Mouse (Mus musculus): ENCODE results near the gene Map4k4. TPM values are rescaled to one million over a fixed set of nuclear protein-coding genes. Genes with fewer than 3 reads are reported as not detected.

Gene Map4k4
- polyA plus RNA-seq, 1 experiment, result 54.5 TPM

- Histone ChIP-seq H3K4me3 (ENCODE audit: insufficient read depth, low read length) (no peak overlapping the region), H3K27ac (ENCODE audit: insufficient read depth, low read depth, low read length) (no peak overlapping the region), H3K4me1 (ENCODE audit: control insufficient read depth, insufficient read depth, low read length) (peaks cover 4% of the 10 kb centered on the region; the same call in 1 of the 2 replicates)
- no peak for TF ChIP-seq POLR2A (IDR thresholded peaks at IDR 0.05; ENCODE audit: borderline replicate concordance, low read depth, low read length)
- TF ChIP-seq CTCF (IDR thresholded peaks at IDR 0.05; ENCODE audit: low read depth, low read length), result no peak
These were observed 31.6 kb downstream of the Map4k4 start for GRCm38 (mm10) chr1:39932216-39932739.

DNA sequence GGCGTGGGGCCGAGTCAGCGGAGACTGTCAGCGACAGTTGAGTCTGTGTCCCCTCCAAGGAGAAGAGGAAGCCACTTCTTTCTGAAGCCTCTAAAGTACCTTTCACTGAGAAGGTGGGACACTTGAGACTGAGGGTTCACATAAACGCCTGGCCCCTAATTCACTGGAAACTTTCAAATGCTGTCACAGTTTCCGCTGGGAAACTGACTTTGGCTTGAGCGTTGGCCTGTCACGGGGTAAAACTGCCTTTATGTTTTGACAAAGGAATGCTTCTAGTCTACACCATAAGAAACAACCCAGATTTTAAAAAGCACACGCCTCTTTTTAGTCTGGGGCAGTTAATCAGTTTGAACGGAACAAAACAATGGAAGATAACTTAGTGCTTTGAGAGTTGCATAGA lies 32.2 kb downstream of the Map4k4 start:
- TF ChIP-seq POLR2A (IDR thresholded peaks at IDR 0.05; ENCODE audit: borderline replicate concordance, low read depth, low read length), result no peak
- Histone ChIP-seq H3K27ac (ENCODE audit: insufficient read depth, low read depth, low read length) (no peak overlapping the region), H3K4me1 (ENCODE audit: control insufficient read depth, insufficient read depth, low read length) (peaks cover 4% of the 10 kb centered on the region; the same call in 1 of the 2 replicates), H3K4me3 (ENCODE audit: insufficient read depth, low read length) (no peak overlapping the region)

DNA sequence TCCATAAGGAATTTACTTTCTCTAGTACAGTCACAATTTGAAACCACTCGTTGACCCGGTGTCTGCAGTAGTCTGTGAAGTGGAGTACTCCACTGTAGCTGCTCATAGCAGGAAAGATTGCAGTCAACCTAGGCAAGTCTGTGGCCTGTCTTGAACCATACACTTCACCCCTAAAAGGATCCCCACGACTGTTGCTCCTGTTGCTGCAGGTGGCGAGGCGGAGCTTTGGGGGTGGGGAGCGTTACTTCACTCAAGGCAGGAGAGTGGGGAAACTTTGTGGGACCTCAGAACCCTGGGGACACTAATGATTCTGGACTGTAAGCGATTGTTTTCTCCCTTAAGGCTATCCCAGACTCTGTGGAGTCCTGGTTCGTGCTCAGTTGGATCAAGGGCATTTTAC lies 34.2 kb downstream of the Map4k4 start:
- TF ChIP-seq CTCF (IDR thresholded peaks at IDR 0.05; ENCODE audit: low read depth, low read length) (no peak), POLR2A (IDR thresholded peaks at IDR 0.05; ENCODE audit: borderline replicate concordance, low read depth, low read length) (no peak)
- no peak overlapping the region for H3K4me3 ChIP-seq (ENCODE audit: insufficient read depth, low read length)
- peaks cover 4% of the 10 kb centered on the region; the same call in 1 of the 2 replicates for H3K4me1 ChIP-seq (ENCODE audit: control insufficient read depth, insufficient read depth, low read length)
- no peak overlapping the region for H3K27ac ChIP-seq (ENCODE audit: insufficient read depth, low read depth, low read length)

DNA sequence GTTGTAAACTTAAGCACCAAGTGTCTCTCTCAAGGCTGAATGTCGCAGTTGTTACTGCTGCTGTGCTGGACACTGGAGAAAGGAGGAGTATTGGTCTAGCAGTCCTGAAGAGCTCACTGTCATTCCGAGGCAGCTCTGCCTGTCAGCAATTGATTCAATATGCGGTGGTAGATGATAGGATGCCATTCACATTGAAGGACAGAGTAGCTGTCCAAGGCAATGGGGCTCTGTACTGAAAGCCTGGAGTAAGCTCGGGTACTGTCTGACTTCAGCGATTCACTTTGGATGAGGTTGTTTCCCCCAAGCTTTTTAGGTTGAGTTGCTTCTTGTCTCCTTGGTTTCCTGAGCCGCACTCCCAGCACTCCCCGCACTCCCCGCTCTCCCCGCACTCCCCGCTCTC lies 34.9 kb downstream of the Map4k4 start:
- peak overlapping the region; percentile 37 for H3K4me3 ChIP-seq (ENCODE audit: insufficient read depth, low read length)
- TF ChIP-seq CTCF (IDR thresholded peaks at IDR 0.05; ENCODE audit: low read depth, low read length), result no peak
- no peak for TF ChIP-seq POLR2A (IDR thresholded peaks at IDR 0.05; ENCODE audit: borderline replicate concordance, low read depth, low read length)
- H3K27ac ChIP-seq (ENCODE audit: insufficient read depth, low read depth, low read length), result no peak overlapping the region
- peaks cover 10% of the 10 kb centered on the region for H3K4me1 ChIP-seq (ENCODE audit: control insufficient read depth, insufficient read depth, low read length)

DNA sequence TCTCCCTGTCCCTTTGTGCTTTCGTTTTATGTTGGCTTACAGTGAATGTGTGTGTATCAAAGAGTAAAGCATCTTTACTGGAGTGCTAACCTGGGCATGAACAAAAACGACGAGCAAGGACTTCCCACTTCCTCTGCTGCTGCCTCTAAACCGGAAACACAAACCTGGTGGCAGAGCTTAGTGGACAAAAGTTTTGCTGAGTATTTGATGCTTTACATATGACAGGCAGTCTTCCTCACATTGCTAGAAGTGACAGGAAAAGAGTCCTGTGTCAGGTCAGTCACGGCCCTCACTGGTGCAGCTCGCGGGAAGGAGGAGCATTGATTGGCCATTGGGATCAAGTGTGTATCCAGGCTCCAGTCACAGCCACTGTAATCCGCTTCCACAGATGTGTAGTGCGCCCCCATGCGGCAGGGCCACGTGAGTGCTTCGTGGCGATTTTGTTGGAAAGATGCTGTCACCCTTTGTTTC lies 35.7 kb downstream of the Map4k4 start:
- H3K4me3 ChIP-seq (ENCODE audit: insufficient read depth, low read length), result peak overlapping the region; percentile 63
- H3K27ac ChIP-seq (ENCODE audit: insufficient read depth, low read depth, low read length), result no peak overlapping the region
- peaks cover 14% of the 10 kb centered on the region for H3K4me1 ChIP-seq (ENCODE audit: control insufficient read depth, insufficient read depth, low read length)
- no peak for TF ChIP-seq POLR2A (IDR thresholded peaks at IDR 0.05; ENCODE audit: borderline replicate concordance, low read depth, low read length)
- TF ChIP-seq CTCF (IDR thresholded peaks at IDR 0.05; ENCODE audit: low read depth, low read length), result peak; percentile 77

DNA sequence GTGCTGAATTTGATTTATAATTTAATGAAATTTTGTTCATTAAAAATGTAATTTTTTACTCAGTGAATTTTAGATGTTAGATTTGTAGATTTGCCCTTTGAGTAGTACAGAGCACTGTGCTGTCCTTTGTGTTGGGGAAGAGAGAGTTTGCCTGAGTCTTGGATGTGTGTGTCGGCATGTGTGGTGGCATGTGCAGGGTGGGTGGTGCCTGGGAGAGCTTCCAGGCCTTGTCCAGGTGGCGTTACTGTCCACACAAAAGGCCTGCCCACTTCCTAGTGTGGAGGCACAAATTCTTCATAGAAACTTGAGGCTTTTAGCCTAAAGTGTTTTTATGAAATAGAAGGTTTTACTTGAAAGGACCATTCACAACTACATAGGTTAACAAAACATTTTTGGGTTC lies 36.2 kb downstream of the Map4k4 start:
- no peak for TF ChIP-seq POLR2A (IDR thresholded peaks at IDR 0.05; ENCODE audit: borderline replicate concordance, low read depth, low read length)
- no peak; the same call in 1 of the 2 replicates for TF ChIP-seq CTCF (IDR thresholded peaks at IDR 0.05; ENCODE audit: low read depth, low read length)
- Histone ChIP-seq H3K4me1 (ENCODE audit: control insufficient read depth, insufficient read depth, low read length) (peaks cover 16% of the 10 kb centered on the region), H3K4me3 (ENCODE audit: insufficient read depth, low read length) (peak overlapping the region; percentile 63; the same call in 1 of the 2 replicates), H3K27ac (ENCODE audit: insufficient read depth, low read depth, low read length) (no peak overlapping the region)

DNA sequence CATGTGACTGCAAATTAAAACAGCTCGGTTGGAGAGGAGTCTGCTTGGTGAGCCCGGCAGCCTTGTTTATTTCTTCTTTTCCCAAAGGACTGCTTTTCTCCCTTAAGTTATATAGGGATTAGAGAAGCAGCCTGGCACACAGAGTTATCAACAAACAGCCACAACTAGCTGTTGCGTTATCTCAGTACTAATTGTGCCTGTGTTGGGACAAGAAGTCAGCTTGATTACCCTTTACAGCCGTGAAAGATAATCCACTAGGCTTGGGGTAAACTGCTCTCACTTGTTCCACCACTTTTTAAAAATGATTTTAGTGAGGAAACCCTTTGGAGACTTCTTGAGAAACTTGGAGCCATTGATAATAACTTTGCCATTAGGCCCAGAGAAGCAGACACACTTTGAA lies 36.9 kb downstream of the Map4k4 start:
- TF ChIP-seq CTCF (IDR thresholded peaks at IDR 0.05; ENCODE audit: low read depth, low read length) (no peak), POLR2A (IDR thresholded peaks at IDR 0.05; ENCODE audit: borderline replicate concordance, low read depth, low read length) (no peak)
- Histone ChIP-seq H3K4me1 (ENCODE audit: control insufficient read depth, insufficient read depth, low read length) (peaks cover 17% of the 10 kb centered on the region), H3K4me3 (ENCODE audit: insufficient read depth, low read length) (no peak overlapping the region), H3K27ac (ENCODE audit: insufficient read depth, low read depth, low read length) (no peak overlapping the region)

DNA sequence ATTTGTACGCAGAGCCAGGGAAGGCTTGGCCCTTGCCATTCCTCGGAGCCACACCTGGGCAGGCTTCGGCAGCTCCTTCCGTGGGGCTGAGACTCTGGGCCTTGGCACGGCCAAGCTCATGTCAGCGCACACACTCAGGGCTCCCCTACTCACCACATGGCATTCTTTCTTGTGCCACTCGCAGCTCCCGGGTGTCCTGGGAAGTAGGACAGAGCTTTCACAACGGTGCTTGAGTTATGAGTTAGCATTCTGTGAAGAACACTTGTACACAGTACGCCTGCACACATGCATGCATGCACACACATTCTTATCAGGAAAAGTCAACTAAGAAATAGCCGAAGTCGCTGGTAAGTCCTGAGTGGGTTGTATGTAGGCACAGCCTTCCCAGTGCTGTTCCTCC lies 38.7 kb downstream of the Map4k4 start:
- peaks cover 27% of the 10 kb centered on the region for H3K4me1 ChIP-seq (ENCODE audit: control insufficient read depth, insufficient read depth, low read length)
- TF ChIP-seq POLR2A (IDR thresholded peaks at IDR 0.05; ENCODE audit: borderline replicate concordance, low read depth, low read length) (no peak), CTCF (IDR thresholded peaks at IDR 0.05; ENCODE audit: low read depth, low read length) (no peak)
- H3K4me3 ChIP-seq (ENCODE audit: insufficient read depth, low read length), result no peak overlapping the region
- H3K27ac ChIP-seq (ENCODE audit: insufficient read depth, low read depth, low read length), result no peak overlapping the region

GRCm38 (mm10) chr1:39940342-39940741 lies 39.6 kb downstream of the Map4k4 start:
- TF ChIP-seq CTCF (IDR thresholded peaks at IDR 0.05; ENCODE audit: low read depth, low read length), result no peak
- TF ChIP-seq POLR2A (IDR thresholded peaks at IDR 0.05; ENCODE audit: borderline replicate concordance, low read depth, low read length), result no peak
- Histone ChIP-seq H3K27ac (ENCODE audit: insufficient read depth, low read depth, low read length) (no peak overlapping the region), H3K4me3 (ENCODE audit: insufficient read depth, low read length) (no peak overlapping the region), H3K4me1 (ENCODE audit: control insufficient read depth, insufficient read depth, low read length) (peaks cover 36% of the 10 kb centered on the region)

DNA sequence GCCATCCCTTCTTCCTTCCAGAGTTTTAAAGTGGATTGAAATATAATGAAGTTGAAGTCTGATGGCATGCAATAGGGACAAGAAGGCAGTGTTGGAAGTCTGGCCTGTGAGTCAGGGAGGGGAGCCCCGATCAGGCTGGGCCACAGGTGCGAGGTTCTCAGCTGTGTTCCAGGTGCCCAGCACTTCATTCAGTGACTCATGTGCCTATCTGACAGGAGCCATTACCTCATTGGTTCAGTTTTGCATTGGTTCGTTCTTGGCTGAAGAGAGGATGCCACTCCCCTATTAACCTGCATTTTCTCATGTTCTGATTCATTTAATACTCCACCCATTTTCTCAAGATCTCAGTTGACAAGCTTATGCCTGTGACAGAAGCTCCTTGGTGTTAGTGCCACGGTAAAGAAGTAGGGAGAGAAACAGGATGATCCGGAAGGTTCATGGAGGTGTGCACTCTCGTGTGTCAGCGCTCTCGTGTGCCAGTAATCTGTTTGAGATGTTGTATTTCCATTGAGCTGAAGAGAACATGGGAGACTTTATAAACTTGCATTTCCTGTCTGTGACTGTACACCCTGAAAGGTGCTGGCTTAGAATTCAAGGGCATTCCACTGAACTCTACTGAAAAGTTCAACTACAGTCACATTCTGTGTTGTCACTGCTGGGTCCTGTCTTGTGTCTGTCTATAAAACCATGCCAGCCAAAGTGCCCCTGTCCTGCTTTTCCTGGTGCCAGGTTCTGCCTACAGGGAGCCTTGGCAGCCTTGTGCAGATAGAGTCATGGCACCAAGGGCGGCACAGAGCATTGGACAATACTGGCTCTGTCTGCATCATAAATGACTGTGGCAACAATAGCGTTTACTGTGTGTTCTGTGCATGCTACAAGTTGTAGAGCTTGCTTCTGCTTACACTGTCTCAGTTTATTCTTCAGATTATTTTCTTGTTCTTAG lies 40.8 kb downstream of the Map4k4 start:
- TF ChIP-seq POLR2A (IDR thresholded peaks at IDR 0.05; ENCODE audit: borderline replicate concordance, low read depth, low read length), result no peak
- TF ChIP-seq CTCF (IDR thresholded peaks at IDR 0.05; ENCODE audit: low read depth, low read length), result no peak
- no peak overlapping the region for H3K4me3 ChIP-seq (ENCODE audit: insufficient read depth, low read length)
- H3K4me1 ChIP-seq (ENCODE audit: control insufficient read depth, insufficient read depth, low read length), result peaks cover 42% of the 10 kb centered on the region
- no peak overlapping the region for H3K27ac ChIP-seq (ENCODE audit: insufficient read depth, low read depth, low read length)
